Mouse (Mus musculus) E14TG2a.4 (cell line): Measurements from ENCODE around the gene Ankrd52.
A peak's percentile ranks its signal among the peaks of the same experiment; 100 is the strongest.

ENCODE experiments used
- H3K27me3 ChIP-seq: 2 replicates; pipeline ENCODE4 v1.6.1; 2014; ENCODE audit warnings: low read length, control low read depth; ENCODE audit not compliant: insufficient read depth
- H3K36me3 ChIP-seq: 2 replicates; pipeline ENCODE4 v1.6.1; 2014; ENCODE audit warnings: low read length, control low read depth; ENCODE audit not compliant: insufficient read depth
- H3K4me1 ChIP-seq: replicated peaks from 2 replicates; pipeline ENCODE4 v1.6.1; 2014; ENCODE audit warnings: low read depth, low read length, control low read depth
- H3K4me3 ChIP-seq: replicated peaks from 2 replicates; pipeline ENCODE4 v1.5.1; 2014; ENCODE audit warnings: mild to moderate bottlenecking, low read length
- H3K9me3 ChIP-seq: 2 replicates; pipeline ENCODE4 v1.6.1; 2014; ENCODE audit warnings: low read length, control low read depth
- CTCF ChIP-seq: conservative IDR thresholded peaks from 2 replicates; pipeline ENCODE4 v1.5.1; 2014; ENCODE audit warnings: low read length
- NANOG ChIP-seq: IDR thresholded peaks from 2 replicates; pipeline ENCODE4 v1.6.1; 2014; ENCODE audit warnings: borderline replicate concordance, low read length, mixed read lengths
- POU5F1 ChIP-seq: IDR thresholded peaks from 2 replicates; pipeline ENCODE4 v1.6.1; 2014; ENCODE audit warnings: low read length, borderline replicate concordance

Ankrd52 gene

DNA sequence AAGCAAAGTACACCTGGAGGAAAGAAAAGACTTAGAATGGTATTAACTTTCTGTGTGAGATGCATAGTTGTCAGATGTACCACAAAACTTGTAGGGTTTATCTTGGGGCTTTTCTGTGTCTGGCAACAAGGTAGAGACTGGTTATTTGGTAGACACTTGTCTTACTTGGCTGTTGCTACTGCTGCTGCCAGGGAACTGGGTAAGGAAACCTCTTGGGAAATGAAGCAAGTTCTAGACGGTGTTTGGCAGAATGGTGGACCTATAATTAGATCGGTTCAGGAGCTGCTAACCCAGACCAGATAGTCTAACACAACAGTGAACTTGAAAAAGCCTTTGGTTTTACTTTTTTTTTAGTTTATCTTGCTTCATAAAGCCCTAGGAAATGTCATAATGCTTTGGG, 38.0 kb upstream of the Ankrd52 start:
- H3K27me3 ChIP-seq: no peaks in the 10 kb centered on the region
- peaks cover 65% of the 10 kb centered on the region for H3K4me1 ChIP-seq
- H3K4me3 ChIP-seq: peak overlapping the region; percentile 100
- H3K36me3 ChIP-seq: peaks cover 48% of the 10 kb centered on the region
- H3K9me3 ChIP-seq: no peaks in the 10 kb centered on the region
- TF ChIP-seq POU5F1 (no peak), NANOG (no peak), CTCF (no peak)

GRCm38 (mm10) chr10:128340257-128340656, 36.7 kb upstream of the Ankrd52 start:
- peaks cover 56% of the 10 kb centered on the region for H3K36me3 ChIP-seq
- H3K9me3 ChIP-seq: no peaks in the 10 kb centered on the region
- no peak for TF ChIP-seq POU5F1
- no peak for TF ChIP-seq NANOG
- peak; percentile 53 for TF ChIP-seq CTCF
- 0 out of 2 replicates have a peak overlapping the region, but pooled peaks have one; percentile 100 for H3K4me3 ChIP-seq
- no peaks in the 10 kb centered on the region for H3K27me3 ChIP-seq
- H3K4me1 ChIP-seq: peaks cover 74% of the 10 kb centered on the region

- Histone ChIP-seq H3K27me3 (no peaks in the 10 kb centered on the region), H3K36me3 (peaks cover 76% of the 10 kb centered on the region), H3K4me1 (peaks cover 86% of the 10 kb centered on the region), H3K9me3 (no peaks in the 10 kb centered on the region), H3K4me3 (no peak overlapping the region)
- TF ChIP-seq POU5F1 (no peak), CTCF (no peak), NANOG (no peak)
These were observed 33.5 kb upstream of the Ankrd52 start for GRCm38 (mm10) chr10:128343436-128343835.

DNA sequence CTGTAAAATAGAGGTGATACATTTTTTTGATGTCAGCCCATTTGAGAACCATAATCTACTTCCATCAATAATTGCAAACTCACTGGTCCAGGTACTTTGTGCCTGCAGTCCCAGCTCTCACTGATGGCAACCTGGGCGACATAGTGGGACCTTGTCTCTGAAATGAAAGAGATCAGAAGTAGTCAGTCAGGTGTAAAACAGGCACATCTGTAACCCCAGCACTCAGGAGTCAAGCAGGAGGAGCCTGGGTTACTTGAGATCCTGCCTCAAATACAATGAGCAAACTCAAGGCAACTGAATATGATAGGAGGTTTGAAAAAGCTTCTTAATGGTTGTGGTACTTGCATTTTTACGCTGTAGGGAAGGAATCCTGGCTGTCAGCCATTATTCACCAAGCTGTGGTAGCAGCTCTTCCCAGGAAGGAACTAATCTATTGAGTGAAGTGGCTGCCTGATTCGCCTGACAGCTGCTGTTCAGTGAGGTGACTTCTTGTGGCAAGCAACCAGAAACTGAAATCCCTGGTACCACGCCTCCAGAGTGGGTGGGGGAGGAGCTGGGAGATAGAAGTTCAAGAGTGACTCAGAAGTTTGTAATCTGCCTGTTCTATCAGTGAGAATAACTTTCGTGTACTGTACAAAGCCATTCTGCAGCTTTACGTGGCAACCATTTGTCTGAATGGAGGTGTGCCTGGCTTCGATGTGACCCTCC, 32.2 kb upstream of the Ankrd52 start:
- H3K9me3 ChIP-seq: no peaks in the 10 kb centered on the region
- no peak overlapping the region for H3K4me3 ChIP-seq
- H3K4me1 ChIP-seq: peaks cover 76% of the 10 kb centered on the region
- H3K36me3 ChIP-seq: peaks cover 75% of the 10 kb centered on the region
- no peaks in the 10 kb centered on the region for H3K27me3 ChIP-seq
- no peak for TF ChIP-seq POU5F1
- no peak for TF ChIP-seq NANOG
- no peak for TF ChIP-seq CTCF

DNA sequence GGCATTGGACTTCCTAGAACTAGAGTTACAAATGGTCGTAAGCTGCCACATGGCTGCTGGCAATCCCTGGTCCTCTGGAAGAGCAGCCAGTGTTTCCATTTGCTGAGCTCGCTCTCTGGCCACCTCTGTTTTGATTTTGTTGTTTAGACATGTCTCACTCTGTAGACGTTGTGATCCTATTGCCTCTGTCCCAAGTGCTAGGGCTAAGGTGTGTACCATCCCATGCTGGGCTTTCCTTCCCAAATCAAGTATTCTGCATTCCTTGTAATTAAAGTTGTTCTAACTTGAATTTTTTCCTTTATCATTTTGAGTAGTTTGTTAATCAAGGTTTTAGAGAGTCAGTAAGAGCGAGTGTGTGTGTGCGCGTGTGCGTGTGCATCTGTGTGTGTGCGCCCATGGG, 29.4 kb upstream of the Ankrd52 start:
- Histone ChIP-seq H3K36me3 (peaks cover 76% of the 10 kb centered on the region), H3K4me3 (no peak overlapping the region), H3K9me3 (no peaks in the 10 kb centered on the region), H3K4me1 (peaks cover 52% of the 10 kb centered on the region), H3K27me3 (no peaks in the 10 kb centered on the region)
- no peak for TF ChIP-seq NANOG

DNA sequence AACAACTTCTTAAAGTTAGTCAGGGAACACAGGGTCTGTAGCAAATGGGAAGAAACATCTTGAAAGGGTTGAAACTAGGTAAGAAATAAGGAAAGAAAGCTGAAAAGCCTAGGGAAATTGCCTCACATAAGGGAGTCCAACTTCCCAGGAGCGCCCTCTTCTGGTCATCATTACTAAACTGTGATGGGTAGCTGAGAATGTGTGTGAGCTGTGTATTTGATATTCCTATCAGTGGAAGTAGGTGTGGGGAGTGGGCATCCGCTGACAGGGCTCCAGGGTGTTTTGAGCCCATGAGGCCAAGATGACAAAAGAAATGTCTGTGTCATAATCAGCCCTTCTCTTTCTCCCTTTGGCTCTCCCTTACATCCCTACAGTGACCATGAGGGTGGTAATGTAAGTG, 18.1 kb upstream of the Ankrd52 start:
- Histone ChIP-seq H3K4me3 (no peak overlapping the region), H3K36me3 (peaks cover 99% of the 10 kb centered on the region), H3K9me3 (no peaks in the 10 kb centered on the region), H3K27me3 (no peaks in the 10 kb centered on the region), H3K4me1 (peaks cover 9% of the 10 kb centered on the region; the same call in 1 of the 2 replicates)
- TF ChIP-seq CTCF (peak; percentile 47), POU5F1 (no peak)

DNA sequence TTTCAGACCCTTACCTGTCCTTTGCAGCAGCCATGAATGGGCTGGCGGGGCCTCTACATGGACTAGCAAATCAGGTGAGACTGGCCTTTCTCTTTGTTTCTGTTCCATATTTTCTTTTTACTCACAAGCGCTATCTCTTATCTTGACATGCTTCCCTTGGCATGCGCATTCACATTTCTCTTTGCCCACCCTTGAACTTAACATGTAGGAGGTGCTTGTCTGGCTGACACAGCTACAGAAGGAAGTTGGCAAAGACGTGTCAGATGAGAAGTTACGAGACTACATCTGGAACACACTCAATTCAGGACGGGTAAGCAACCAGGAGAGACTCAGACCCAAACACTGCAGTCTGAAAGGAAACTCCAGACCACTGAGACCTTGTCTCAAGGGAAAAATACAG, 17.7 kb upstream of the Ankrd52 start:
- no peak for TF ChIP-seq POU5F1
- no peak for TF ChIP-seq CTCF
- TF ChIP-seq NANOG: no peak
- no peak overlapping the region for H3K4me3 ChIP-seq
- H3K27me3 ChIP-seq: no peaks in the 10 kb centered on the region
- peaks cover 99% of the 10 kb centered on the region for H3K36me3 ChIP-seq
- no peaks in the 10 kb centered on the region for H3K9me3 ChIP-seq
- peaks cover 9% of the 10 kb centered on the region; the same call in 1 of the 2 replicates for H3K4me1 ChIP-seq

DNA sequence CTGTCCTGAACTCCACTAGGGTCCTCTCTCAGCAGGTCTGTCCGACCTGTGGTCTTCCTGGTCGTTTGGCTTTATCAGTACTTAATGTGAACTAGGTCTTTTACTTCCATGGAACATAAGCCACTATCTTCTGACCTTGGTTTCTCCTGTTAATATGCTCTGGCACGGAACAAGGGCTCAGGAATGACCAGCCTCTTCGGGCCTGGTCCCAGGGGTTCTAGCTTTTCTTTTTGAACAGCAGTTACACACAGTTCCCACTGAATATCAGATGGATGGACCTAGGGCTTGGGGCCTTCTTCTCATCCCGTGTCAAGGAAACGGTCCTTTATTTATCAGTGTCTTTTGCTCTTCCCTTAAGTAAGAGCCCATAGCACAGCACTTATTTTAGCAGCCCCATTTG, 15.1 kb upstream of the Ankrd52 start:
- H3K27me3 ChIP-seq: no peaks in the 10 kb centered on the region
- TF ChIP-seq CTCF (no peak), NANOG (no peak), POU5F1 (no peak)

DNA sequence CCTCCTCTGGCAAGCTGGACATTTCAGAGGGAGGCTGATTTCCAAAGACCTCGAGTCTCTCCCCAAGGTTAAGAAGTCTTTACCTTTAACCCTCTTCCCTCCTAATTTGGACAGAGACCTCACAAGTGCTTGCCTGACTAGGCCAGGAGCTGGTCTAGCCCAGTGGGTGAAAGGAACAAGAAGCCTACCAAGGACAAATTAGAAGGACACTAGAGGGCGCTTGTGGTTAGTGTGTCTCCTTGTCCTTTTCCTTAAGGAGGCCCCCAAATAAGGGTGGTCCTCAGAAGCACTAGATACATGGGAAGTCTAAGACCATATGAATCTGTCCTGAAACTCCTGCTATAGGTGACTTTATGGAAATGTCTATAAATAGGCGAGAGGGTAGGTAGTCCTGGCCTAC, 14.3 kb upstream of the Ankrd52 start:
- TF ChIP-seq CTCF (peak; percentile 58), NANOG (no peak)
- Histone ChIP-seq H3K27me3 (no peaks in the 10 kb centered on the region), H3K4me1 (peaks cover 26% of the 10 kb centered on the region)

More for the DNA sequence above, 15.1 kb upstream of the Ankrd52 start:
- H3K4me3 ChIP-seq: no peak overlapping the region
- peaks cover 97% of the 10 kb centered on the region for H3K36me3 ChIP-seq
- H3K4me1 ChIP-seq: peaks cover 21% of the 10 kb centered on the region
- no peaks in the 10 kb centered on the region for H3K9me3 ChIP-seq

More for the DNA sequence above, 14.3 kb upstream of the Ankrd52 start:
- peaks cover 90% of the 10 kb centered on the region for H3K36me3 ChIP-seq
- H3K4me3 ChIP-seq: no peak overlapping the region
- H3K9me3 ChIP-seq: no peaks in the 10 kb centered on the region
